Mouse (Mus musculus) embryonic facial prominence, embryonic 10.5 days (tissue): Measurements from ENCODE around the gene Abr. TPM values are rescaled to one million over a fixed set of nuclear protein-coding genes. Genes with fewer than 3 reads are reported as not detected.

Experiments
- DNase-seq: peaks from one replicate; pipeline ENCODE4 v3.0.0-alpha.2; 2017; ENCODE audit warnings: low spot score
- H3K27ac ChIP-seq: fragments of 300-500 bp; sonication (generic); replicated peaks from 2 replicates; pipeline ENCODE4 v1.5.1; 2016; ENCODE audit warnings: mild to moderate bottlenecking
- H3K27me3 ChIP-seq: fragments of 300-500 bp; sonication (generic); replicated peaks from 2 replicates; pipeline ENCODE4 v1.6.1; 2016; ENCODE audit warnings: low read depth, mild to moderate bottlenecking; ENCODE audit not compliant: poor library complexity, severe bottlenecking
- H3K36me3 ChIP-seq: fragments of 300-500 bp; sonication (generic); replicated peaks from 2 replicates; pipeline ENCODE4 v1.6.1; 2016; ENCODE audit warnings: mild to moderate bottlenecking, moderate library complexity
- H3K4me1 ChIP-seq: fragments of 300-500 bp; sonication (generic); 2 replicates; pipeline ENCODE4 v1.6.1; 2016
- H3K4me3 ChIP-seq: fragments of 300-500 bp; sonication (generic); 2 replicates; pipeline ENCODE4 v1.5.1; 2016; ENCODE audit warnings: mild to moderate bottlenecking, moderate library complexity
- H3K9me3 ChIP-seq: fragments of 300-500 bp; sonication (generic); 2 replicates; pipeline ENCODE4 v1.6.1; 2016; ENCODE audit warnings: mild to moderate bottlenecking
- WGBS: fragments of 180-500 bp; shearing (Covaris S2); methylation state at CpG from one replicate; pipeline ENCODE4 v1.1.7; 2016; 5-methylcytosine and 5-hydroxymethylcytosine counted together
- polyA plus RNA-seq: library from polyadenylated mRNA; unstranded; fragments of >200 nt; fragmentation: Nextera tagmentation; extraction: Ambion mirVana; gene quantifications from 2 replicates; pipeline ENCODE4 v1.2.1, GENCODE M21; 2016

Gene Abr
- polyA plus RNA-seq, 1 experiment from 2014 or later: 34.6 TPM

DNA sequence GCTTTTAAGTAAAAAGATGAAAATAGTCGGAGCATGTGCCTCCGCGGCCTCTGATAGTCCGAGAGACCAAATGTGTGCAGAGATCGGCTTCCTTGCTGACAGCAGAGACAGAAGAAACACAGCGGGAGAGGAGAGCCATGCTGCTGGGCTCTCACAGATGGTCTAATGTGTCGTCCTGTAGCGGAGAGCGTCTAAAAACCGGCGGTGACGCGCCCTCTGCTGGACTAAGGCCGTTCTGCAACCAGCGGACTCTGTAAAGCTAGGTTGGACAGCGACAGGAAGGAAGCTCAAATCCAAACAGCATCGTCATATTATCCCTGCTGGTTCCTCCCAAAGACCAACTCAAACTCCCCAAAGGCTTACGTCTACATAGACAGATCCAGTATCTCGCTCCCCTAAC is 23.8 kb upstream of the Abr start:
- Histone ChIP-seq H3K27me3 (peaks cover 33% of the 10 kb centered on the region), H3K27ac (no peak overlapping the region), H3K4me1 (peaks cover 38% of the 10 kb centered on the region), H3K4me3 (peak overlapping the region; percentile 48), H3K9me3 (no peaks in the 10 kb centered on the region), H3K36me3 (no peaks in the 10 kb centered on the region)
- WGBS: under 1% methylated on average over 19 of the region's 19 CpGs
- peak; percentile 91 for DNase-seq

- H3K4me3 ChIP-seq: no peak overlapping the region; the same call in 1 of the 2 replicates
- DNase-seq: peak; percentile 28
- WGBS: 67% methylated on average over 9 of the region's 9 CpGs
- H3K4me1 ChIP-seq: peaks cover 38% of the 10 kb centered on the region
- H3K36me3 ChIP-seq: no peaks in the 10 kb centered on the region
- no peaks in the 10 kb centered on the region for H3K9me3 ChIP-seq
- no peak overlapping the region for H3K27ac ChIP-seq
- peaks cover 27% of the 10 kb centered on the region for H3K27me3 ChIP-seq
These were observed 22.9 kb upstream of the Abr start for GRCm38 (mm10) chr11:76645036-76645435.

GRCm38 (mm10) chr11:76644257-76644656 is 22.1 kb upstream of the Abr start:
- 42% methylated on average over 6 of the region's 6 CpGs for WGBS
- no peak for DNase-seq
- H3K9me3 ChIP-seq: no peaks in the 10 kb centered on the region
- H3K4me1 ChIP-seq: peaks cover 38% of the 10 kb centered on the region
- H3K36me3 ChIP-seq: no peaks in the 10 kb centered on the region
- H3K27ac ChIP-seq: no peak overlapping the region
- H3K27me3 ChIP-seq: peaks cover 27% of the 10 kb centered on the region
- H3K4me3 ChIP-seq: no peak overlapping the region

GRCm38 (mm10) chr11:76640231-76640630 is 18.1 kb upstream of the Abr start:
- no peak overlapping the region for H3K27ac ChIP-seq
- peaks cover 7% of the 10 kb centered on the region for H3K27me3 ChIP-seq
- H3K9me3 ChIP-seq: no peaks in the 10 kb centered on the region
- 83% methylated on average over 4 of the region's 4 CpGs for WGBS
- no peak overlapping the region for H3K4me3 ChIP-seq
- no peaks in the 10 kb centered on the region for H3K36me3 ChIP-seq
- peaks cover 14% of the 10 kb centered on the region for H3K4me1 ChIP-seq
- DNase-seq: no peak

DNA sequence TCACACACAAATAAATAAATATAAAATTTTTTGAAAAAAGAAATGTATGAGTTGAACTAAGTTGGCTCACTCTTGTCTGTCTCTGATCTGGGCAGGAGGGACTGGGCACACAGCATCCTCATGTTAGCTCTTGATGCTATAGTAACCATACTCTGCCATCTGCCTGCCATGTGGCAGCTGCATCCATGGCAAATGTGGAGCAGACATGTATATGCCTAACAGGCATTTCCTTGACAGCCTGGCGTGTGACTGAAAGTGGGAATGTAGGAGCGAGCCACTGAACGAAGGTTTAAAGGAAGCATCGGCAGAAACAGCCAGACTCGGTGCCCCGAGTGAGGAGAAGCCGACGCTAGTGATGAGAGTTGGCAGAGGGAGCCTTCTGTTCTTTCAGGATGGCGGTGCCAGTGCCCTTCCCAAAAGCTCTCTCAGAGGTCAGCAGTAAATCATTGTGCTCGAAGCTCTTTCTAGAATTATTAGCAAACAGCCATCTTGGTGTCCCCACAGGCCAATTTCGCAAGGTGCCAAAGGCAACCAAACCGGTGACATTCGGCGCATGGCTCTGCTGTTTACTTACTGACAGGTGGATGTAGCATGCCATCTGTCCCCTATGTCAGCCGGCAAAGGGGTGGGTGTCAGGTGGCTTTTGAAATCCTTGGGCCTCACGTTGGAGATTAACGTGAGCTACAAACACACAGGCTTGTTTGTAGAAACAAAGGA is 17.3 kb upstream of the Abr start:
- H3K27ac ChIP-seq: no peak overlapping the region
- no peak for DNase-seq
- peaks cover 6% of the 10 kb centered on the region for H3K4me1 ChIP-seq
- H3K9me3 ChIP-seq: no peaks in the 10 kb centered on the region
- H3K4me3 ChIP-seq: no peak overlapping the region
- no peaks in the 10 kb centered on the region for H3K36me3 ChIP-seq
- WGBS: 84% methylated on average over 17 of the region's 17 CpGs
- no peaks in the 10 kb centered on the region for H3K27me3 ChIP-seq

- Histone ChIP-seq H3K36me3 (no peaks in the 10 kb centered on the region), H3K4me1 (peaks cover 9% of the 10 kb centered on the region; the same call in 1 of the 2 replicates), H3K27me3 (no peaks in the 10 kb centered on the region; the same call in 1 of the 2 replicates), H3K4me3 (no peak overlapping the region), H3K9me3 (no peaks in the 10 kb centered on the region), H3K27ac (no peak overlapping the region)
- DNase-seq: no peak
- 88% methylated on average over 5 of the region's 5 CpGs for WGBS
These were observed 8.4 kb upstream of the Abr start for GRCm38 (mm10) chr11:76630487-76630886.

GRCm38 (mm10) chr11:76630023-76630422 is 7.9 kb upstream of the Abr start:
- no peak overlapping the region for H3K27ac ChIP-seq
- no peaks in the 10 kb centered on the region for H3K36me3 ChIP-seq
- H3K4me1 ChIP-seq: peaks cover 9% of the 10 kb centered on the region; the same call in 1 of the 2 replicates
- H3K4me3 ChIP-seq: no peak overlapping the region
- 39% methylated on average over 2 of the region's 2 CpGs for WGBS
- H3K27me3 ChIP-seq: no peaks in the 10 kb centered on the region; the same call in 1 of the 2 replicates
- DNase-seq: no peak
- H3K9me3 ChIP-seq: no peaks in the 10 kb centered on the region

GRCm38 (mm10) chr11:76628613-76629012 is 6.5 kb upstream of the Abr start:
- H3K36me3 ChIP-seq: no peaks in the 10 kb centered on the region
- 80% methylated on average over 5 of the region's 5 CpGs for WGBS
- no peak for DNase-seq
- no peak overlapping the region for H3K4me3 ChIP-seq
- H3K9me3 ChIP-seq: no peaks in the 10 kb centered on the region
- H3K27me3 ChIP-seq: peaks cover 14% of the 10 kb centered on the region
- no peak overlapping the region for H3K27ac ChIP-seq
- peaks cover 16% of the 10 kb centered on the region for H3K4me1 ChIP-seq

DNA sequence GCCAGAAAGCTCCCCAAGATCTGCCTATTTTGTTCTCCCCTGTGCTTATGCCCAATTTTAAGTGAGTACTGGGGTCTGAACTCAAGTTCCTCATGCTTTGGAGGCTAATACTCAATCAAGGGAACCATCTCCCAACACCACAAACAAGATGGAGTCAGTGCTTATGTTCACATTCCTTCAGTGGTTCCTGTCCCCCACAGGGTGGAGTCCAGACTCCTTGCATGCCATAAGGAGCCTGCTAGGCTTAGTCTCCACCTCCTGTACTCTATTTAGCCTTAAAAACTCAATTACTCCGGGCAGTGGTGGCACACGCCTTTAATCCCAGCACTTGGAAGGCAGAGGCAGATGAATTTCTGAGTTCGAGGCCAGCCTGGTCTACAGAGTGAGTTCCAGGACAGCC is 2.8 kb upstream of the Abr start:
- no peaks in the 10 kb centered on the region for H3K9me3 ChIP-seq
- WGBS: 78% methylated on average over 3 of the region's 3 CpGs
- peaks cover 46% of the 10 kb centered on the region for H3K27me3 ChIP-seq
- no peaks in the 10 kb centered on the region for H3K36me3 ChIP-seq
- DNase-seq: no peak
- H3K27ac ChIP-seq: no peak overlapping the region
- H3K4me3 ChIP-seq: no peak overlapping the region
- H3K4me1 ChIP-seq: peaks cover 35% of the 10 kb centered on the region

DNA sequence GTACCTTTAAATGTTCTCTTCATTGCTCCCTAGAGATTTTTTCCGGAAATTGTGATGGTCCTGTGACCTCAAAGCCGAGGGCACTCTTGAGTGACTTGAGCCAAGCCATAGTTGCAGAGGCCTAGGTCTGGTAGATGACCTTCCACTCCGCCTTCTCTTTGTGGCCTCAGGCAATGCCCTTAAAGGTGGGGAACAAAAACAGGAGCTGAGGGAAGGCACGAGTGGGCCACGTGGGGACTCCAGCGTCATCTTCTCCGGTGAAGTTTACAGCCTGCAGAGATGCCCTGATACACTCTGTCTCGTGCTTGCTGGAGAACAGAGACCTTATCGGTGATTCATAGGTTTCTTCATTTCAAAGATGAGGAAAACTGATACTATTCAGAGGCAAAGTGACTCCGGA is 2.0 kb upstream of the Abr start:
- Histone ChIP-seq H3K4me1 (peaks cover 34% of the 10 kb centered on the region), H3K27ac (peak overlapping the region; percentile 89), H3K36me3 (no peaks in the 10 kb centered on the region), H3K9me3 (no peaks in the 10 kb centered on the region), H3K4me3 (peak overlapping the region; percentile 86), H3K27me3 (peaks cover 54% of the 10 kb centered on the region)
- WGBS: 44% methylated on average over 10 of the region's 10 CpGs
- DNase-seq: no peak

DNA sequence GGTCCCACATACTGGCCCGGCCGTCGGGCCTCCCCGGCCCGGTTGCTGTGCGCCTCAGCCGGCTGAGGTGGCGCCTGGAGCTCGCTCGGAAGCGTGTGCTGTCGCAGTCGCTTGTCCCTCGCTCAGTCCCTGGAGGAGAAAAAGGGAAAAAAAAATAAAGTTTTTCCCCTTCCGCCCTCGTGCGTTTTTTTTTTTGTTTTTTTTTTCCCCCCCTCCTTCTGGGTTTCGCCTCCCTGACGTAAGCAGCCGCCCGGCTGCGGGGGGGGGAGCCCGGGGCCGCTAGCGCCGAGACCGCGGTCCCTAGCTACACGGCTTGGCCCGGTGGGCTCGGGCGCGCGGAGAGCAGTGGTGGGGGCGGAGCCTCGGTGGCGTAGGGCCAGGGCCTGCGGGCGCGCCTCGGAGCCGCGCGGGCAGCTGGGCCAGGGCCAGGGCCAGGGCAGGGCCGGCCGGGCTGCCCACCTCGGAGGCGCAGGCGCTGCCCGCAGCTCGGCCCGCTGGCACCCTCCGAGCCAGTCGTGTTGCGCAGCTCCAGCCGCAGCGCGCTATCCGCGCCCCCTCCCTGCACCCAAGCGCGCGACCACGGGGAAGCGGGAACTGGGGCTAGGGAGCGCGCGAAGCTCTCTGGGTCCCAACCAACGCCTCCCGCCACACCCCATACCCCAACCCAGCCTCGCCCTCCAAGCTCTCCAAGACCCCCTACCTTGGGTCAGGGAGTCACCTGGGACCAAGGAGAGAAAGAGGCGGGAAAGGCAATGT is 1.3 kb upstream of the Abr start:
- H3K27me3 ChIP-seq: peaks cover 58% of the 10 kb centered on the region
- H3K4me3 ChIP-seq: peak overlapping the region; percentile 86
- no peaks in the 10 kb centered on the region for H3K36me3 ChIP-seq
- WGBS: under 1% methylated on average over 72 of the region's 72 CpGs
- peaks cover 34% of the 10 kb centered on the region for H3K4me1 ChIP-seq
- H3K27ac ChIP-seq: peak overlapping the region; percentile 89
- peak; percentile 82 for DNase-seq
- no peaks in the 10 kb centered on the region for H3K9me3 ChIP-seq

DNA sequence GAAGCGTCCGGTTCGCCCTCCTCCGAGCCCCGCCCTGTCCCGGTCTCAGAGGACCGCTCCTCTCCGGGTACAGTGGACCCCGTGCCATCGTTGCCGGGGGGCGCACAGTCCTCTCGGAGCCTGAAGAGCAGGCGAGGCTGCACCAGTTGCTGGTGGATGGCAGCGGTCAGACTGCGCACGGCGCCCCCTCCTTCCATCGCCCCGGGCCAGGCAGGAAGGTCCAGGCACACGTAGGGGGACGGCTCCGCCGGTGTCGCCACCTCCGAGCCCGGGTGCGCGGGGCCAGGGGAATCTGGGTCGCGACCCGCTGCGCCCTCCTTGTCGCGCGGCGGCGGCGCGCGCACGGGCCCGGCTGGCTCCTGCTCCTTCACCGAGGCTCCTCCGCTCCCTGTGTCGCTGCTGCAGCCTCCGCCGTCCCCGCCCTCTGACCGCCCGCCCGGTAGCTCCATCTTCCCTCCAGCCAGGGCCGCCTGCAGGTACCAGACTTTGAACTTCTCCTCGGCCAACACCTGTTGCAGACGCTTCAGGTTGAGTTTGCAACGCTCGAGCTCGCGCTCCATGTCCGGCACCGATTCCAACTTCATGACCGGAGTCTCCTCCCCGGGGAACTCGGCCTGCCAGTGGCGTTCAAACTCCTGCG is 572 bp upstream of the Abr start:
- Histone ChIP-seq H3K4me3 (peak overlapping the region; percentile 86), H3K27ac (peak overlapping the region; percentile 89), H3K9me3 (no peaks in the 10 kb centered on the region), H3K36me3 (no peaks in the 10 kb centered on the region), H3K4me1 (peaks cover 34% of the 10 kb centered on the region), H3K27me3 (peaks cover 58% of the 10 kb centered on the region)
- under 1% methylated on average over 66 of the region's 66 CpGs for WGBS
- peak; percentile 65 for DNase-seq
